Mouse (Mus musculus): ENCODE measurements at regions not wholly inside any gene's neighbourhood (a gene's known extent, or its start where the extent isn't known, plus 50 kb on each side); places are given as distances from the start of the nearest gene placed in this dataset.

DNA sequence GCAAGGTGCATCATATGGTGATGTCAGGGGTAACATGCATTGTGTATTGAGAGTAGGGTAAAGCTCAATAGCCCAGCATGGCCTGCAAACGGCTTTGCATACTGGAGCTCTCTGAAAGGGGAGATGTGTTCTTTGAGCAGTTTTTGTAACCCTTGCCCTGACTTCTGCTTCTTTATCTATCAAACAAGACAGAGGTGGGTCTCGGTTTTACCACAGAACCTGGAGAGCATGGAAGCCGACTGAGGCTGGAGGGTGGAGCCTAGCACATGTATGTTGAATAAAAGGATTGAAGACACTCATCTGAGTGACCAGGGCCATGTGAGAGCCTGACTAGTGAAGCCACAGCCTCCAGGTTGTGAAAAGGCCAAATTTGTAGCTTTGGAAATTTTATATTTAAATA lies 236.7 kb downstream of the Rplp1 start:
- TF ChIP-seq CTCF (conservative IDR thresholded peaks at IDR 0.05; ENCODE audit: low read length): no peak
- TF ChIP-seq POU5F1 (IDR thresholded peaks at IDR 0.05; ENCODE audit: borderline replicate concordance, low read length): no peak
- TF ChIP-seq NANOG (IDR thresholded peaks at IDR 0.05; ENCODE audit: borderline replicate concordance, low read length): no peak

Data from E14TG2a.4 (cell line).